Mouse (Mus musculus) kidney, embryonic 15.5 days (tissue): Measurements from ENCODE around the gene Plekhh2. TPM values are rescaled to one million over a fixed set of nuclear protein-coding genes. Genes with fewer than 3 reads are reported as not detected.
"Not testable (repeated sequence)": the region's sequence is repeated elsewhere in the genome, so short reads cannot be mapped to it uniquely, and the experiment has no call there.

ENCODE experiments used
- ATAC-seq: fragments of 200-750 bp; cut with Nextera tagmentation; replicated peaks from 2 replicates; pipeline ENCODE4 v1.8.0; 2017; ENCODE audit warnings: moderate TSS enrichment; ENCODE audit not compliant: low FRiP score
- H3K27ac ChIP-seq: fragments of 300-500 bp; sonication (generic); 2 replicates; pipeline ENCODE4 v1.5.1; 2015; ENCODE audit warnings: mild to moderate bottlenecking, inconsistent platforms
- H3K27me3 ChIP-seq: fragments of 300-500 bp; sonication (generic); 2 replicates; pipeline ENCODE4 v1.6.1; 2015; ENCODE audit warnings: inconsistent platforms
- H3K36me3 ChIP-seq: fragments of 300-500 bp; sonication (generic); 2 replicates; pipeline ENCODE4 v1.6.1; 2015; ENCODE audit warnings: inconsistent platforms
- H3K4me1 ChIP-seq: fragments of 300-500 bp; sonication (generic); 2 replicates; pipeline ENCODE4 v1.6.1; 2015; ENCODE audit warnings: inconsistent platforms
- H3K4me2 ChIP-seq: fragments of 300-500 bp; sonication (generic); 2 replicates; pipeline ENCODE4 v1.6.1; 2015; ENCODE audit warnings: moderate library complexity, mild to moderate bottlenecking, inconsistent platforms
- H3K4me3 ChIP-seq: fragments of 300-500 bp; sonication (generic); replicated peaks from 2 replicates; pipeline ENCODE4 v1.5.1; 2015; ENCODE audit warnings: mild to moderate bottlenecking, inconsistent platforms
- H3K9ac ChIP-seq: fragments of 300-500 bp; sonication (generic); 2 replicates; pipeline ENCODE4 v1.6.1; 2015; ENCODE audit warnings: mild to moderate bottlenecking, inconsistent platforms
- H3K9me3 ChIP-seq: fragments of 300-500 bp; sonication (generic); replicated peaks from 2 replicates; pipeline ENCODE4 v1.6.1; 2016; ENCODE audit warnings: inconsistent platforms
- WGBS: fragments of 180-500 bp; shearing (Covaris S2); methylation state at CpG from one replicate; pipeline ENCODE4 v1.1.7; 2015; ENCODE audit warnings: mixed read lengths; 5-methylcytosine and 5-hydroxymethylcytosine counted together
- polyA plus RNA-seq: library from polyadenylated mRNA; unstranded; fragments of >200 nt; fragmentation: Nextera tagmentation; extraction: Ambion mirVana; gene quantifications from 2 replicates; pipeline ENCODE4 v1.2.1, GENCODE M21; 2015

Plekhh2 gene
- polyA plus RNA-seq, 1 experiment from 2014 or later: 11.9 TPM

GRCm38 (mm10) chr17:84564264-84564663 lies 52.6 kb downstream of the Plekhh2 start:
- not testable (repeated sequence) for ATAC-seq, H3K27me3 ChIP-seq, H3K27ac ChIP-seq, H3K9ac ChIP-seq, H3K4me3 ChIP-seq, H3K9me3 ChIP-seq, H3K4me2 ChIP-seq
- H3K36me3 ChIP-seq: peaks cover 46% of the 10 kb centered on the region
- peaks cover 20% of the 10 kb centered on the region for H3K4me1 ChIP-seq

- Histone ChIP-seq H3K27me3 (no peaks in the 10 kb centered on the region), H3K36me3 (peaks cover 43% of the 10 kb centered on the region), H3K27ac (no peak overlapping the region), H3K4me3 (no peak overlapping the region), H3K9ac (no peak overlapping the region), H3K4me1 (peaks cover 20% of the 10 kb centered on the region), H3K9me3 (no peaks in the 10 kb centered on the region), H3K4me2 (no peak overlapping the region)
- WGBS: 92% methylated on average over 6 of the region's 6 CpGs
- no peak for ATAC-seq
Measured at GRCm38 (mm10) chr17:84565762-84566161, 54.1 kb downstream of the Plekhh2 start.

DNA sequence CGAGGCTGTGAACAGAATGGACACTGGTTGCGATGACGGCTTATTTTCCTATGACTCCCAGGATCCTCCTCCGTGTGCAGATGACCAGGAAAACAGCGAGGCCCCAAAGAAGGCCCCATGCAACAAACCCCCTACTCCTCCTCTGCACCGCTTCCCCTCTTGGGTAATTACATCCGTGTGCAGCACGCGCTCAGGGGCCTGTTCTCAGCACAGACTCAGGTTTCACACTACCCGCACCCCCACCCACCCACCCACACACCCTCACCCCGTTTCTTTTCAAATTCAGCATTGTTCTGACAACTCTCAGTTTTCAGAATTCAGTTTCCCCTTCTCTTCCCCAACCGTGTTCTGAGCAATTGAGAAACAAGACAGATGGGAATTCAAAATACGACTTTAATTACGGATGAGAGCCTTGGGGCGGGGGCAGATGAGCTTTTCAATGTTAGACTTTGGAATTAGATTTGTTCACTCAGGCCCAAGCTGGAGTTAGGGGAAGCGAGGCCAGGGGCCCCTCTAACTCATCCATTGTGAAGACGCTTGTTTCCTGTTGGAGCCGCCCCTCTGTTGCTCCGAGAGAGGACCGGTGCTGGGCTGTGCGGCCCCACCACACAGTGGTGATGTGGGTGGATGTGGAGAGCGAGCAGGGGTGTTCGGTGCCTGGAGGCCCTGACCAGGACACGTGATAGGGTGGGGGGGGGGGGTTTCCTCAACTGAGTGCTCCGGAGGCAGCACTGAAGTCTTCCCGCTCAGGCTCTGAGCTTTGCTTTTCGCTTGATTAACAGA lies 55.3 kb downstream of the Plekhh2 start:
- no peak overlapping the region for H3K4me3 ChIP-seq
- peak overlapping the region; percentile 87 for H3K27ac ChIP-seq
- ATAC-seq: peak; percentile 97
- peaks cover 32% of the 10 kb centered on the region for H3K36me3 ChIP-seq
- peak overlapping the region; percentile 42 for H3K4me2 ChIP-seq
- H3K4me1 ChIP-seq: peaks cover 20% of the 10 kb centered on the region
- no peak overlapping the region for H3K9ac ChIP-seq
- H3K27me3 ChIP-seq: no peaks in the 10 kb centered on the region
- H3K9me3 ChIP-seq: no peaks in the 10 kb centered on the region
- WGBS: 22% methylated on average over 27 of the region's 27 CpGs

DNA sequence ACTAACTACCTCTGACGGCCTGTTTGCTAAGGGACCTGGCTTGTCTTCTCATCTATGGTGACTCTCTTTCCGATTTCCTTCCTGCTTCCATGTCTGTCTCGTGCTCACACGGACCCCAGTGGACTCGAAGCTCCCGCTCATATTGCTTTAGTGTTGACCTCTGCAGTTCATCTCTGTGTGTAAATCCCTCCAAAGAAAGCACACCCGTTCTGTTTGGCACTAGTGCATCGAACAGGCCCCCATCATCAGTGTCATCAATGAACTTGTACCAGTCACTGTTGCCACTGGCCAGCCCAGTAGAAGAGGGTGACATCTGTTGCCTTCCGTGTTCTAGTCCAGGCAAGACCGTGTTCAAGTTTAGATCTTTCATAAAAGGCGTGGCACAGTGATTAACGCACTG lies 57.1 kb downstream of the Plekhh2 start:
- WGBS: 91% methylated on average over 12 of the region's 12 CpGs
- Histone ChIP-seq H3K9me3 (no peaks in the 10 kb centered on the region), H3K4me3 (no peak overlapping the region), H3K4me2 (no peak overlapping the region), H3K36me3 (peaks cover 32% of the 10 kb centered on the region), H3K27me3 (no peaks in the 10 kb centered on the region), H3K27ac (no peak overlapping the region), H3K9ac (no peak overlapping the region), H3K4me1 (peaks cover 26% of the 10 kb centered on the region)
- no peak for ATAC-seq

DNA sequence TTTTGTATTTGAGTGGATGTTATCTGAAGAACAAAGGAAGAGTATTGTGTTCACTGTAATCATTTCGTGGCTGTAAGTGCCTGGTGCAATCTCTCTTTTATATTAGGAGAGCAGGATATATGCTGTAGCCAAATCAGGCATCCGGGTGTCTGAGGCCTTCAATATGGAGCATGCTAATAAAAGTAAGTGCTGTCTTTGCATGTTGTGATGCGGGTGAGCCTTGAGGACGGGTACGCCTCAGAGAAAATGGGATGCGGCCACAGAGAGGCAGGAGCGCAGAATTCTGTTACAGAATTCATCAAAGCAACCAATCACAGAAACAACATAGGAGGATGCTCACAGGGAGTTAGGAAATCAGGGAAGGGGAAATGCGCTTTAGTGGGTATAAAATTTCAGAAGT lies 58.1 kb downstream of the Plekhh2 start:
- WGBS: 88% methylated on average over 8 of the region's 8 CpGs
- no peak for ATAC-seq

GRCm38 (mm10) chr17:84571629-84572028 lies 59.9 kb downstream of the Plekhh2 start:
- H3K36me3 ChIP-seq: peaks cover 27% of the 10 kb centered on the region
- H3K4me1 ChIP-seq: peaks cover 30% of the 10 kb centered on the region
- no peak overlapping the region for H3K27ac ChIP-seq
- no peaks in the 10 kb centered on the region for H3K9me3 ChIP-seq
- no peak overlapping the region for H3K4me3 ChIP-seq
- WGBS: 83% methylated on average over 18 of the region's 18 CpGs
- ATAC-seq: no peak
- H3K4me2 ChIP-seq: no peak overlapping the region
- no peak overlapping the region for H3K9ac ChIP-seq
- H3K27me3 ChIP-seq: no peaks in the 10 kb centered on the region

More for the DNA sequence above, 58.1 kb downstream of the Plekhh2 start:
- no peak overlapping the region for H3K4me3 ChIP-seq
- no peak overlapping the region for H3K9ac ChIP-seq
- H3K4me2 ChIP-seq: no peak overlapping the region
- no peak overlapping the region for H3K27ac ChIP-seq
- H3K9me3 ChIP-seq: no peaks in the 10 kb centered on the region
- no peaks in the 10 kb centered on the region for H3K27me3 ChIP-seq
- peaks cover 27% of the 10 kb centered on the region; the same call in 1 of the 2 replicates for H3K36me3 ChIP-seq
- peaks cover 31% of the 10 kb centered on the region for H3K4me1 ChIP-seq

GRCm38 (mm10) chr17:84573305-84573704 lies 61.6 kb downstream of the Plekhh2 start:
- H3K4me2 ChIP-seq: no peak overlapping the region
- WGBS: 89% methylated on average over 9 of the region's 9 CpGs
- peaks cover 23% of the 10 kb centered on the region for H3K4me1 ChIP-seq
- H3K36me3 ChIP-seq: peaks cover 35% of the 10 kb centered on the region
- H3K9ac ChIP-seq: no peak overlapping the region
- H3K9me3 ChIP-seq: no peaks in the 10 kb centered on the region
- H3K4me3 ChIP-seq: no peak overlapping the region
- no peak for ATAC-seq
- no peaks in the 10 kb centered on the region for H3K27me3 ChIP-seq
- 0 out of 2 replicates have a peak overlapping the region, but pooled peaks have one; percentile 59 for H3K27ac ChIP-seq

GRCm38 (mm10) chr17:84573940-84574339 lies 62.2 kb downstream of the Plekhh2 start:
- Histone ChIP-seq H3K4me1 (peaks cover 25% of the 10 kb centered on the region), H3K9me3 (no peaks in the 10 kb centered on the region), H3K4me3 (no peak overlapping the region), H3K9ac (no peak overlapping the region), H3K27me3 (no peaks in the 10 kb centered on the region), H3K36me3 (peaks cover 29% of the 10 kb centered on the region), H3K27ac (peak overlapping the region; percentile 59), H3K4me2 (no peak overlapping the region)
- WGBS: 51% methylated on average over 5 of the region's 5 CpGs
- ATAC-seq: no peak

DNA sequence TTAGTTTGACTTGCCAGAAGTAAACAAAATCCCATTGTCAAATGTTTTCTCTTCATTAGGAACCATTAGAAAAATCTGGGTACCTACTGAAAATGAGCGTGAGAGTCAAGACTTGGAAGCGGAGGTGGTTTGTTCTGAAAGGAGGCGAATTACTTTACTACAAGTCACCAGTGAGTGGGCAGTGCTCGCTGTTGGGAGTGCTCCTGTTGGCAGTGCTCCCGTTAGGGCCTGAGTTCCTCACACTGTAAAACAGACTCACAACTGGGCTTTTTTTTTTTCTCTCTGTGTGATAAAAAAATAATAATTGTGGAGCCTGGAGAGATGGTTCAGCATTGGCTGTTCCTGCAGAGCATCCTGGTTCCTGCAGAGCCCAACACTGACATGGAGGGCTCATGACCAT lies 63.4 kb downstream of the Plekhh2 start:
- H3K9ac ChIP-seq: no peak overlapping the region
- no peaks in the 10 kb centered on the region for H3K9me3 ChIP-seq
- no peak for ATAC-seq
- peaks cover 35% of the 10 kb centered on the region for H3K4me1 ChIP-seq
- no peak overlapping the region for H3K27ac ChIP-seq
- H3K27me3 ChIP-seq: no peaks in the 10 kb centered on the region
- no peak overlapping the region for H3K4me2 ChIP-seq
- peaks cover 24% of the 10 kb centered on the region for H3K36me3 ChIP-seq
- WGBS: 90% methylated on average over 5 of the region's 5 CpGs
- no peak overlapping the region for H3K4me3 ChIP-seq

- Histone ChIP-seq H3K9me3 (no peaks in the 10 kb centered on the region), H3K27ac (peak overlapping the region; percentile 62), H3K4me1 (peaks cover 50% of the 10 kb centered on the region), H3K4me3 (no peak overlapping the region), H3K36me3 (peaks cover 24% of the 10 kb centered on the region), H3K4me2 (no peak overlapping the region), H3K9ac (no peak overlapping the region), H3K27me3 (no peaks in the 10 kb centered on the region)
- 43% methylated on average over 16 of the region's 16 CpGs for WGBS
- peak; percentile 37; the same call in 1 of the 2 replicates for ATAC-seq
Measured at GRCm38 (mm10) chr17:84576621-84577293, 65.1 kb downstream of the Plekhh2 start.

DNA sequence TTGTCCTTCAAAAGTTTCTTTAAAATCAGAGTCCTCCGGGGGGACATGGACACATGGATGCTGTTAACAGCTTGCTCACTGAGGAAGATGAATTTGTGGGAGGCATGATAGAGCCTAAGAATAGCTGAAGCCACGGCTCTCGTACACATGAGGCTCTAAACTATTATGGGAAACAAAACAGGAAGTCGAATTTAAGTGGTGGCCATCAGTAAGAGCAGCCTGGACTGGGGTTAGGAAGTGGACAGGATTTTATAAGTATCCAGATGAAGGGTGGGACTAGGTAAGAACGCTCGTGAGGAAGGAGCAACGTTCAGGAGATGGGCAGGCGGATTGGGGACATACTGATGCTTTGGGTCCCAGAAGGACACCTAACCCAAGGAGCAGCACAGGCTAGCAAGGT lies 67.6 kb downstream of the Plekhh2 start:
- WGBS: 60% methylated on average over 8 of the region's 8 CpGs
- Histone ChIP-seq H3K4me3 (no peak overlapping the region), H3K9ac (no peak overlapping the region), H3K36me3 (peaks cover 27% of the 10 kb centered on the region), H3K4me1 (peaks cover 48% of the 10 kb centered on the region), H3K9me3 (no peaks in the 10 kb centered on the region), H3K27ac (peak overlapping the region; percentile 49), H3K4me2 (no peak overlapping the region), H3K27me3 (no peaks in the 10 kb centered on the region)
- ATAC-seq: no peak

DNA sequence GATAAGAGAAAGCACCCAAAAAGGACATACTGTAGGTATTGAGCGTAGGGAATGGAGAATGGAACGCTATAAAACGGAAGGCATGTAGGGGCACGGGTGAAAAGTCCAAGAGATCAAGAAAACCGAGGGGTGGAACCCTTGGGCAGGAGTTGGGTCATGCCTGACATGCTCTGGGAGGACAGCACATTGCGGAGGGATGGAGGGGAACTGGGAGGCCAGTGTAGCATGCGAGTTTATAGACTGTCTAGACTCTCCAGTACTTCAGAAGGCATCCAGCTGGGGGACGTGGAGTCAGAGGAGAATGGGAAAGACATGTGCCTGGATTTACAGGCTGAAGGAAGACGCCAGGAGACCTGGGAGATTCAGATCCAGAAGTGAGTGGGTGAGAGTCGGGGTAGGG lies 68.1 kb downstream of the Plekhh2 start:
- H3K36me3 ChIP-seq: peaks cover 28% of the 10 kb centered on the region
- ATAC-seq: peak; percentile 66
- H3K4me2 ChIP-seq: no peak overlapping the region
- no peak overlapping the region for H3K9ac ChIP-seq
- peak overlapping the region; percentile 49 for H3K27ac ChIP-seq
- H3K27me3 ChIP-seq: no peaks in the 10 kb centered on the region
- 49% methylated on average over 10 of the region's 10 CpGs for WGBS
- peaks cover 48% of the 10 kb centered on the region for H3K4me1 ChIP-seq
- H3K4me3 ChIP-seq: no peak overlapping the region
- H3K9me3 ChIP-seq: no peaks in the 10 kb centered on the region
